Mouse (Mus musculus) lung, postnatal 0 days (tissue): ENCODE measurements around the gene Cct4. TPM values are rescaled to one million over a fixed set of nuclear protein-coding genes. Genes with fewer than 3 reads are reported as not detected.

ENCODE experiments used
- ATAC-seq: fragments of 200-750 bp; cut with Nextera tagmentation; 2 replicates; pipeline ENCODE4 v1.8.0; 2017; ENCODE audit warnings: moderate library complexity
- DNase-seq: peaks from one replicate; pipeline ENCODE4 v3.0.0-alpha.2; 2016; ENCODE audit warnings: low spot score
- H3K27ac ChIP-seq: fragments of 300-500 bp; sonication (generic); 2 replicates; pipeline ENCODE4 v1.5.1; 2014; ENCODE audit warnings: antibody characterized with exemption, mild to moderate bottlenecking, low read length, mixed read lengths
- H3K27me3 ChIP-seq: fragments of 300-500 bp; sonication (generic); replicated peaks from 2 replicates; pipeline ENCODE4 v1.6.1; 2014; ENCODE audit warnings: low read length, mixed read lengths; ENCODE audit not compliant: insufficient read depth
- H3K36me3 ChIP-seq: fragments of 300-500 bp; sonication (generic); 2 replicates; pipeline ENCODE4 v1.6.1; 2014; ENCODE audit warnings: low read length, mixed read lengths; ENCODE audit not compliant: insufficient read depth
- H3K4me1 ChIP-seq: fragments of 300-500 bp; sonication (generic); 2 replicates; pipeline ENCODE4 v1.6.1; 2014; ENCODE audit warnings: antibody characterized with exemption, low read depth, low read length, mixed read lengths; ENCODE audit not compliant: insufficient read depth
- H3K4me2 ChIP-seq: fragments of 300-500 bp; sonication (generic); replicated peaks from 2 replicates; pipeline ENCODE4 v1.6.1; 2014; ENCODE audit warnings: low read depth, mild to moderate bottlenecking, low read length, moderate library complexity, mixed read lengths
- H3K4me3 ChIP-seq: fragments of 300-500 bp; sonication (generic); 2 replicates; pipeline ENCODE4 v1.5.1; 2014; ENCODE audit warnings: low read depth, low read length
- H3K9ac ChIP-seq: fragments of 300-500 bp; sonication (generic); replicated peaks from 2 replicates; pipeline ENCODE4 v1.6.1; 2014; ENCODE audit warnings: low read depth, mild to moderate bottlenecking
- H3K9me3 ChIP-seq: fragments of 300-500 bp; sonication (generic); 2 replicates; pipeline ENCODE4 v1.6.1; 2016; ENCODE audit warnings: low read length, mixed read lengths
- CTCF ChIP-seq: IDR thresholded peaks from 2 replicates; pipeline ENCODE4 v1.5.1; 2016; ENCODE audit warnings: antibody characterized with exemption, mild to moderate bottlenecking
- EP300 ChIP-seq: IDR thresholded peaks from 2 replicates; pipeline ENCODE4 v1.6.1; 2016; ENCODE audit warnings: antibody characterized with exemption, mild to moderate bottlenecking, control low read depth
- WGBS: fragments of 180-500 bp; shearing (Covaris S2); extraction: QIAGEN DNeasy Blood & Tissue Kit; methylation state at CpG from one replicate; pipeline ENCODE4 v1.1.7; 2014; 5-methylcytosine and 5-hydroxymethylcytosine counted together
- polyA plus RNA-seq: library from polyadenylated mRNA; unstranded; fragments of >200 nt; fragmentation: Nextera tagmentation; extraction: Ambion mirVana; gene quantifications from 2 replicates; pipeline ENCODE4 v1.2.1, GENCODE M21; 2015

The Cct4 gene
- polyA plus RNA-seq, 1 experiment from 2014 or later = 140 TPM

DNA sequence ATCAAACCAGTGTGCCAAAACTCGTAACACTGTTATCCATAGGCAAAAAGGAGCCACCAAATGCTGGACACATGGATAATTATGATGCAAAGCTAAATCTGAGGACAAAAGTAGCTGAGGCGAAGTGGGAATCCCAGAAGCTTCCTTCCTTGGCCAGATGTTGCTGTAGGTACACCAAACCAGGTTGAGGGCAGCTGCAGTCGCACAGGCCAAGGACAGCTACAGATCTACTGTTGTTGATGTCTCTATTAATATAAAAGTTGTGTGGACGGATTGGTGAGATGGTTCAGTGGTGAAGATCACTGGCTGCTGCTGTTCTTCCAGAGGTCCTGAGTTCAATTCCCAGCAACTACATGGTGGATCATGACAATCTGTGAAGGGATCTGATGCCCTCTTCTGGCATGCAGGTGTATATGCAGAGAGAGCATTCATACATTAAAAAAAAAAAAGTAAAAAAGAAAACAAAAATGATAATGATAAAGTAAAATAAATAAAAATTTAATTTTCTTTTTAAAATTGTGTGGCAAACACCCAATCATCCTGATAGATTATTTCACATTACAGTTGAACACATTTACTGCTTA is 32.4 kb upstream of the Cct4 start:
- no peak for ATAC-seq
- H3K27me3 ChIP-seq = no peaks in the 10 kb centered on the region
- H3K4me2 ChIP-seq = no peak overlapping the region
- TF ChIP-seq CTCF = peak; percentile 70
- no peak for TF ChIP-seq EP300
- H3K9ac ChIP-seq = no peak overlapping the region
- H3K4me1 ChIP-seq = no peaks in the 10 kb centered on the region
- no peaks in the 10 kb centered on the region for H3K9me3 ChIP-seq
- 91% methylated on average over 4 of the region's 4 CpGs for WGBS
- H3K27ac ChIP-seq = no peak overlapping the region
- H3K4me3 ChIP-seq = no peak overlapping the region
- no peak for DNase-seq
- H3K36me3 ChIP-seq = no peaks in the 10 kb centered on the region

DNA sequence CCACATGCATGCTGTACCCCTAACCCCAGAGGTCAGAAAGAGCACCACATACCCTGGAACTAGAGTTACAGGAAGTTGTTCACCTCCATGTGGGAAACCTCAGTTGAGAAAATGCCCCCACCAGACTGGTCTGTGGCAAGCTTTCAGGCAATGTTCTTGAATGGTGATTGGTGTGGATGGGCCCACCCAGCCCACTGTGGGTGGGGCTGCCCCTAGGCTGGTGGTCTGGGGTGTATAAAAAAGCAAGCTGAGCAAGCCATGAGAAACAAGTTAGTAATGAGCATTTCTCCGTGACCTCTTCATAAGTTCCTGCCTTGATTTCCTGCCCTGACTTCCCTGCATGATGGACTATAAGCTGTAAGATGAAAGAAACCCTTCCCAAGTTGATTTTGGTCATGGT is 28.2 kb upstream of the Cct4 start:
- 84% methylated on average over 1 of the region's 1 CpGs for WGBS
- Histone ChIP-seq H3K9me3 (no peaks in the 10 kb centered on the region), H3K9ac (no peak overlapping the region), H3K36me3 (no peaks in the 10 kb centered on the region), H3K4me1 (no peaks in the 10 kb centered on the region), H3K27me3 (no peaks in the 10 kb centered on the region), H3K4me3 (no peak overlapping the region), H3K27ac (no peak overlapping the region), H3K4me2 (no peak overlapping the region)
- DNase-seq = no peak
- ATAC-seq = no peak
- TF ChIP-seq EP300 (no peak), CTCF (no peak)

DNA sequence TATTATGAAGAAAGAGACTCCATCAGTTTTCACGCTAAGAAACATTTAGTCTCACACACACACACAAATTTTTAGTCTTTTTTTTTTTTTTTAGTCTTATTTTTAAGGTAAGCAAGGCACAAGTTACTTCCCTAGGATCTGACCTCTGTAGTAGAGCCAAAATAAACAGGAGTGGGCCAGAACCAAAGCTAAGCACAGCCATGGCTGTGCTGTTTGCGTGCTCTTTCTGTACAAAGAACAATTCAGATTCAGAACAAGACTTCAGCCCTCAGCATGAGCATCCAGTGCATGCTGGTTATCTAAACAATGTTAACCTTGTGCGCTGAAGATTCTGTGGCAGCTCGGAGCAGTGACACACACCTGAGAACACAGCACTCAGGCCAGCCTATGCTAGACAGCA is 25.9 kb upstream of the Cct4 start:
- H3K9ac ChIP-seq = no peak overlapping the region
- no peaks in the 10 kb centered on the region for H3K4me1 ChIP-seq
- no peak for DNase-seq
- no peak overlapping the region for H3K4me2 ChIP-seq
- H3K27ac ChIP-seq = no peak overlapping the region
- TF ChIP-seq CTCF = no peak
- TF ChIP-seq EP300 = no peak
- no peaks in the 10 kb centered on the region for H3K27me3 ChIP-seq
- no peaks in the 10 kb centered on the region for H3K36me3 ChIP-seq
- no peak overlapping the region for H3K4me3 ChIP-seq
- no peak for ATAC-seq
- WGBS = 69% methylated on average over 4 of the region's 4 CpGs
- H3K9me3 ChIP-seq = no peaks in the 10 kb centered on the region

DNA sequence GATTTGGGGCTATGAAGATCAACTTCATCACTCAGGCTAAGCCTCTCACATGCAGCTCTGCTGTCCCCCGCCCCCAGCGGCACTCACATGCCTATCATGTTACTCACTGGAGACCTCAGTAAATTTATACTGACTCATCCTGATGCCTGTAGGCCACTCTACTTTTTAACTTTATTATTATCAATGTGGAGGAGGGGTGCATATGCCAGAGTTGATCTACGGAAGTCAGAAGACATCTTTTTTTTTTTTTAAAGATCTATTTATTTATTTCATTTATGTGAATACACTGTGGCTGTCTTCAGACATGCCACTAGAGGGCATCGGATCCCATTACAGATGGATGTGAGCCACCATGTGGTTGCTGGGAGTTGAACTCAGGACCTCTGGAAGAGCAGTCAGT is 24.8 kb upstream of the Cct4 start:
- Histone ChIP-seq H3K9me3 (no peaks in the 10 kb centered on the region), H3K4me1 (no peaks in the 10 kb centered on the region), H3K27ac (no peak overlapping the region), H3K27me3 (no peaks in the 10 kb centered on the region), H3K36me3 (no peaks in the 10 kb centered on the region), H3K4me3 (no peak overlapping the region), H3K4me2 (no peak overlapping the region), H3K9ac (no peak overlapping the region)
- WGBS = 89% methylated on average over 4 of the region's 4 CpGs
- ATAC-seq (0 out of 2 replicates have a peak, but pooled peaks have one; percentile 19), DNase-seq (no peak)
- TF ChIP-seq CTCF (peak; percentile 50), EP300 (no peak)

DNA sequence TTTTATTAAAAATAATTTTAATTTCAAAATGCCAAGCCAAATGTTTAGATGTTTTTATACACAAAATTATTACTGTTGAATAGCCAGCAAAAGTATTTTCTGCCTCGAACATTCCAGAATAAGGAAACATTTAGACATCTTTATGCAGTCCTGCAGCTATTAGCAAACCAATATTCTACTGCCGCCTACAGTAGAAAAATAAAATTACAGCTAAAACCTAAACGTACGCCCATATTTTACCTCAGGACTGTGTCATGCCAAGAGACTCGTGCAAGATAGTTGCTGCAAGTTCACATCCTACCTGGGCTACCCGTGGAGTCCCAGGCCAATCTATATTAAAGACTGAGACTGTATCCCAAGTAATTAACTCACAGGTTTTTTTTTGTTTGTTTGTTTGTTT is 20.8 kb upstream of the Cct4 start:
- no peak for TF ChIP-seq EP300
- peak; percentile 62 for TF ChIP-seq CTCF
- Histone ChIP-seq H3K27ac (no peak overlapping the region), H3K9ac (no peak overlapping the region), H3K4me1 (no peaks in the 10 kb centered on the region), H3K4me3 (no peak overlapping the region), H3K27me3 (no peaks in the 10 kb centered on the region), H3K9me3 (no peaks in the 10 kb centered on the region), H3K36me3 (no peaks in the 10 kb centered on the region), H3K4me2 (no peak overlapping the region)
- DNase-seq = peak; percentile 75
- ATAC-seq = no peak
- 53% methylated on average over 6 of the region's 6 CpGs for WGBS

DNA sequence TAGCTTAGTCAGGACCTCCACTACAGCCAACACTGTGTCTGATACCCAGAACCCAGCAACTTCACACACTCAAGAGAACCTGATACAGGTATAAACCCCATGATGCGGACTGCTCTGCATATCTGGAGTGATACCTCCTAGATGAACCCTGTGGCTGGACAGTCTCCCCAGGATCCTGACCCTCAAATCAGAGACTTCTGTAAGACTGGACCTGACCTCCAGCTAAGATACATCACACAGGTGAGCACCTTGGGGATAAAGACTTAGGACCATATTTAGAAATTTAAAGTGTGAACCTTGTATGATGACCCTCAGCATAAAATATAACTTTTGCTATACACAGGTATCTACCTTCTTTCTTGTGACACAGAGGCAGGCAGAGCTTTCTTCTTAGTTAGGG is 19.8 kb upstream of the Cct4 start:
- H3K4me3 ChIP-seq = no peak overlapping the region
- no peaks in the 10 kb centered on the region for H3K9me3 ChIP-seq
- DNase-seq (no peak), ATAC-seq (no peak)
- no peaks in the 10 kb centered on the region for H3K4me1 ChIP-seq
- no peak overlapping the region for H3K4me2 ChIP-seq
- 97% methylated on average over 1 of the region's 1 CpGs for WGBS
- no peaks in the 10 kb centered on the region for H3K36me3 ChIP-seq
- H3K27me3 ChIP-seq = no peaks in the 10 kb centered on the region
- H3K9ac ChIP-seq = no peak overlapping the region
- no peak overlapping the region for H3K27ac ChIP-seq
- no peak for TF ChIP-seq CTCF
- no peak for TF ChIP-seq EP300
